Mouse (Mus musculus) ES-Bruce4 (cell line): Measurements from ENCODE around the gene Hoga1. TPM values are rescaled to one million over a fixed set of nuclear protein-coding genes. Genes with fewer than 3 reads are reported as not detected.

Experiments used
- H3K27ac ChIP-seq: 2 replicates; pipeline ENCODE4 v1.5.1; 2012; ENCODE audit warnings: low read length, inconsistent platforms; ENCODE audit not compliant: insufficient read depth
- H3K27me3 ChIP-seq: 2 replicates; pipeline ENCODE4 v1.6.1; 2012; ENCODE audit warnings: mild to moderate bottlenecking, low read length, inconsistent platforms; ENCODE audit not compliant: control insufficient read depth, poor library complexity, insufficient read depth, severe bottlenecking
- H3K36me3 ChIP-seq: 2 replicates; pipeline ENCODE4 v1.6.1; 2012; ENCODE audit warnings: inconsistent platforms, mild to moderate bottlenecking, low read length, moderate library complexity; ENCODE audit not compliant: control insufficient read depth, poor library complexity, insufficient read depth, severe bottlenecking
- H3K4me1 ChIP-seq: one replicate; pipeline ENCODE4 v1.8.1; 2011; ENCODE audit warnings: low read length; ENCODE audit not compliant: control insufficient read depth, insufficient read depth
- H3K4me3 ChIP-seq: 2 replicates; pipeline ENCODE4 v1.5.1; 2011; ENCODE audit warnings: low read depth, mild to moderate bottlenecking, low read length
- H3K9ac ChIP-seq: 2 replicates; pipeline ENCODE4 v1.6.1; 2012; ENCODE audit warnings: low read depth, mild to moderate bottlenecking, inconsistent platforms; ENCODE audit not compliant: poor library complexity, severe bottlenecking
- H3K9me3 ChIP-seq: replicated peaks from 2 replicates; pipeline ENCODE4 v1.6.1; 2012; ENCODE audit warnings: mild to moderate bottlenecking, low read length, inconsistent platforms; ENCODE audit not compliant: control insufficient read depth, poor library complexity, insufficient read depth, severe bottlenecking
- CTCF ChIP-seq: IDR thresholded peaks from one replicate; pipeline ENCODE4 v1.8.1; 2011; ENCODE audit warnings: low read depth, low read length
- EP300 ChIP-seq: IDR thresholded peaks from 2 replicates; pipeline ENCODE4 v1.6.1; 2011; ENCODE audit warnings: low read depth, low read length; ENCODE audit not compliant: insufficient read depth
- POLR2A ChIP-seq: IDR thresholded peaks from one replicate; pipeline ENCODE4 v1.8.1; 2011; ENCODE audit warnings: low read length; ENCODE audit not compliant: insufficient read depth
- polyA plus RNA-seq: library from polyadenylated mRNA; stranded (reverse); fragments of >200 nt; gene quantifications from 2 replicates; pipeline ENCODE4 v1.2.4, GENCODE M21; 2011; ENCODE audit warnings: low read depth; ENCODE audit not compliant: missing spikeins, insufficient read depth, insufficient read length

Hoga1 gene
- polyA plus RNA-seq, 1 experiment: 0.91 TPM

DNA sequence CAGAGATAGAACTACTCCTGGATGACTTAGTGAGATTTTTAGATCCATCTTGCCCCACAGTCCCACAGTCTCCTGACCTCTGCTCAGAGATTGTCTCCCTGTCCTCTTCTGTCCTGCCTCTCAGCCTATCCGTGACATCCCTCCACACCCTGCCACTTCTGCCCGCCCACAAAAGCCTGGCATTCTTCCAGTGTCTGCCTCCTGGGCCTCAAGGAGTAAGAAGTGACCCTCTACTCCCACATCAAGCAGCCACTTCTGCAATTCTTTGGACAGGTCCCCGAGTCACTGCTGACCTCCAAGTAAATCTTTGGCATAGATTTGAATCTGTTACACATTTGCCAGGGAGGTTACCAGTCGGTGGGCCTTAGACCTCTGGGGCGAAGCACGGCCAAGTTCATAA is 8.8 kb downstream of the Hoga1 start:
- no peaks in the 10 kb centered on the region for H3K27me3 ChIP-seq
- no peak overlapping the region for H3K27ac ChIP-seq
- TF ChIP-seq POLR2A: no peak
- no peak for TF ChIP-seq EP300
- TF ChIP-seq CTCF: no peak
- no peaks in the 10 kb centered on the region for H3K4me1 ChIP-seq
- no peak overlapping the region for H3K4me3 ChIP-seq
- H3K36me3 ChIP-seq: no peaks in the 10 kb centered on the region
- no peaks in the 10 kb centered on the region for H3K9me3 ChIP-seq
- no peak overlapping the region for H3K9ac ChIP-seq

DNA sequence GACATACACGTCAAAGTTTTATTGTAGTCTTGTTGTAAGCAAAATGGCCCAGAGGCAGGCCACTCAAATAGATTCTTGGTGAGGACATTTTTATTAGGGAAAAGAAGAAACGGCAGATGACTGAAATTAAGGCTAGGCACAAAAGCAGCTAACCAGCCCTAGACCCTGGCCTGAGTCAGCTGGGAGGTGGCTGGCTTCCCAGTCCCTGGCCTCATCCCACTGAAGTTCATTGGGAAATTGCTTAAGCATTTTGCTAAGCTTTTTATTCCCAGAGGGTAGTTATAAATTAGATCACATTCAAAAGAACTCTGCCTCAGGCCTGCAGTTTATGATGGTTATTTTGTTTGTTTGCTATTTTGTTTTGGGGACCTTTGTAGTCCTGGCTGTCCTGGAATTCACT is 10.5 kb downstream of the Hoga1 start:
- H3K4me3 ChIP-seq: no peak overlapping the region
- TF ChIP-seq POLR2A (no peak), EP300 (no peak)
- no peaks in the 10 kb centered on the region for H3K36me3 ChIP-seq
- no peak overlapping the region for H3K27ac ChIP-seq
- H3K9me3 ChIP-seq: no peaks in the 10 kb centered on the region
- H3K4me1 ChIP-seq: no peaks in the 10 kb centered on the region
- H3K9ac ChIP-seq: no peak overlapping the region
- H3K27me3 ChIP-seq: no peaks in the 10 kb centered on the region

DNA sequence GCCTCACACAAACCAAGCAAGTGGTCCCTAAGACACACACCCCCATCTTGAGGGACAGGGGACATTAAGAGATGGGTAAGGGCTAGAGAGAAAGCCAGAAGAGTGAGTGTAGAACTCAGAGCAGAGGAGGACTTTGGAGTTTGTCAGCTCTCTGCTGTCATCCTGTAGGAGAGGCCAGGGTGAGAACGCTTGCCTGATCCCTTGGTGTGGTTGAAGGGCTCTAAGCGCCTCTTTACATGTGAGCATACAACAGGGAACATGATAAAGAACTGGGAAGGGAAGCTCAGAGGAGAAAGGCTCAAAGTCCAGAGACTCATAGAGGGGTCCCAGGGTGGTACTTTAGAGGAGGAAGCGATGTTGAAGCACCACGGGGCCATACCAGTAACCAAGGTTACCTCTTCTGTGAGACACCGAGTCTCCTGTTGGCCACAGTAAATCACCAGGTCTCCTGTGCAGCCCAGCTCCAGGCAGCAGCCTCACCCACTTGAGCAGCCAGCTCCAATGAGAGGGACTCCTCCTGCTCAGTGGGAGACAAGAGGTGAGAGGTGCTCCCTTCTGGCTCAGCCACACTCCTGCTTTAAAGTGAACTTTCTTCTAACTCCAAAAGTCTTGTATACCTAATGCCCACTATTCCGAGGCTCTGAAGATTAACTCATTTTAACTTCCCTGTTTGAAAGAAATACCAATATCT is 11.5 kb downstream of the Hoga1 start:
- Histone ChIP-seq H3K27me3 (no peaks in the 10 kb centered on the region), H3K4me3 (no peak overlapping the region), H3K4me1 (no peaks in the 10 kb centered on the region), H3K9ac (no peak overlapping the region), H3K36me3 (no peaks in the 10 kb centered on the region), H3K9me3 (no peaks in the 10 kb centered on the region), H3K27ac (no peak overlapping the region)
- TF ChIP-seq EP300 (no peak), POLR2A (no peak), CTCF (no peak)

DNA sequence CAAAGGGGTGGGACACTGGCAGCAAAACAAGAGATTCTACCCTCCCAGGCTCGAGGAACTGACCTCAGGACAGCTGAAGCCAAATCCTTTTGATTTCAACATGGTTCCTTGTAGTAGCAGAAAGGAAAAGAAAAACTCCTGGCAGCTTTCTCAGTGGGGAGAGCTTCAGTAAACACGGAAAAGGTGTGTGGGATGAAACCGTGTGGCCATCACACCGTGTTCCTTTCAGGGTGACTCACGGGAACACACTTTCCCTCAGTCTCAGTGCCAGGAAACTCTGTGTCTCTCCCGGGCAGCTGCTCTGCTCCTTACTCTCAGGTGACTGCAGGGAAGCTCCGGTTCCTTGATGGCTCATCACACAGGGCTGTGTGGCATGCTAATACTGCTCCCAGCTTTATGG is 13.0 kb downstream of the Hoga1 start:
- Histone ChIP-seq H3K9ac (no peak overlapping the region), H3K4me3 (no peak overlapping the region), H3K27ac (no peak overlapping the region), H3K36me3 (no peaks in the 10 kb centered on the region), H3K27me3 (no peaks in the 10 kb centered on the region), H3K9me3 (no peaks in the 10 kb centered on the region), H3K4me1 (no peaks in the 10 kb centered on the region)
- TF ChIP-seq EP300: no peak

DNA sequence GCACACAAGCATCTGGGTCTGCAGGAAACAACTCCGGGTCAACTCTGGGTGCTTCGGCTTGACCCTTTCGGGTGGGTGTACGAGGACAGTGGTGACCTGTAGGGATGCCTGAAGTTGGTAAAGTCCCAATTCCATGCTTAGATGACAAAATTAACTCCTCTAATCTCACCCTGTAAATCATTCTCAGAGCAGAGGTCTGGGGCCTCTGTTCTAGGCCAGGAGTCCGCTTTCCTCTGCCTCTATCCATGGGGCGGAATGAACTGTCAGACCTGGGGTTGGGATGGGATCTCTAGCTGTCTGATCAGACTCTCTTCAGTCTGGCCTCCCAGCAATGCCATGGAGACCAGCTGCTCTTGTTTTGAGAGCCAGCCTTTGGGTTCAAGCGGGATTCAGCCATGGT is 16.0 kb downstream of the Hoga1 start:
- no peak for TF ChIP-seq CTCF
- TF ChIP-seq EP300: no peak
- TF ChIP-seq POLR2A: no peak
- H3K9me3 ChIP-seq: no peaks in the 10 kb centered on the region
- no peak overlapping the region for H3K27ac ChIP-seq

DNA sequence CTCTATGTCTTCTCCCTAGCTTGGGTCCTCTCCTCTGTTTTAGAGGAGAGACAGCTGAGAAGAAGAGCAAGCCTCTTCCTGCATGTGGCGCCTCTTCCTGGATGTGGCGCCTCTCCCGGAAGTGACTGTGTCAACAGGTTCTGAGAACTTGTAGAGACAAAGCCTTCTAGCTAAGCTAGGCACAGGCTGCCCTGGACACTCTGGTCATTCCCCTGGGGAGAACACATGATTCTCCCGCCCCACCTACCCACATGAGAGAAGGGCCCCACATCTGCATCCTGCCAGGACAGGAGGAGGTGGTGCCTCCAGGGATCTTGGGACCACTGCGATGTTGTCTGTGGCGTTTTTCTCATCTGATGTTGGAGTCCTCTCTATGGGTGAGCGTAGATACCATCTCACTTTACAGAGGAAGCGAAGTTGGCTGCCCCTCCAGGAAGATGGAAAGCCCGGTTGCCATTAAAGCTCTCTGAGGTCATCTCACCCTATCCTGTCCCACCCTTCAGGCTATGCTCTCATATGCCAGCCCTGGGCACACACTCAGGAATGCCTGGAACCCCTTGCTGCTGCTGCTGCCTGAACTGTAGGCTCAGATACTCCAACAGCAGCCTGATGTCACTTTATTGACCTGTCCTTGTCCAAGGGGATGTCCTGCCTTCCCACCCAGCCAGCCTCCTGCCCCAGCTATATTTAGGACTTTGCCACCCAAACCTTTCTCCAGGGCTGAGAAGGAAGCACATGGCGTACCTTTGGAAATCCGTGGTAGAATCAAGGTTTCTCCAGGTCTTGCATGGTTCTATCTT is 23.2 kb downstream of the Hoga1 start:
- H3K4me1 ChIP-seq: no peaks in the 10 kb centered on the region
- H3K27ac ChIP-seq: no peak overlapping the region
- H3K4me3 ChIP-seq: no peak overlapping the region
- no peaks in the 10 kb centered on the region for H3K36me3 ChIP-seq
- H3K27me3 ChIP-seq: no peaks in the 10 kb centered on the region
- no peak for TF ChIP-seq EP300
- TF ChIP-seq CTCF: no peak
- no peak for TF ChIP-seq POLR2A
- no peak overlapping the region for H3K9ac ChIP-seq
- no peaks in the 10 kb centered on the region for H3K9me3 ChIP-seq

More for the DNA sequence above, 16.0 kb downstream of the Hoga1 start:
- Histone ChIP-seq H3K4me3 (no peak overlapping the region), H3K27me3 (no peaks in the 10 kb centered on the region), H3K4me1 (no peaks in the 10 kb centered on the region), H3K9ac (no peak overlapping the region), H3K36me3 (no peaks in the 10 kb centered on the region)
